Mouse (Mus musculus) forebrain, embryonic 11.5 days (tissue): ENCODE data around the gene Kmt2c. TPM values are rescaled to one million over a fixed set of nuclear protein-coding genes. Genes with fewer than 3 reads are reported as not detected.
A peak's percentile ranks its signal among the peaks of the same experiment; 100 is the strongest.

Experiments
- ATAC-seq: fragments of 200-750 bp; cut with Nextera tagmentation; replicated peaks from 2 replicates; pipeline ENCODE4 v1.8.0; 2017; ENCODE audit warnings: moderate TSS enrichment; ENCODE audit not compliant: low FRiP score
- DNase-seq: peaks from one replicate; pipeline ENCODE4 v3.0.0-alpha.2; 2017; ENCODE audit warnings: low spot score
- H3K27ac ChIP-seq: fragments of 300-500 bp; sonication (generic); 2 replicates; pipeline ENCODE4 v1.5.1; 2014; ENCODE audit warnings: low read depth, low read length
- H3K27me3 ChIP-seq: fragments of 300-500 bp; sonication (generic); 2 replicates; pipeline ENCODE4 v1.6.1; 2014; ENCODE audit warnings: mild to moderate bottlenecking, low read length, mixed read lengths; ENCODE audit not compliant: control insufficient read depth, insufficient read depth
- H3K36me3 ChIP-seq: fragments of 300-500 bp; sonication (generic); 2 replicates; pipeline ENCODE4 v1.6.1; 2014; ENCODE audit warnings: mild to moderate bottlenecking, low read length, moderate library complexity, mixed read lengths; ENCODE audit not compliant: control insufficient read depth, insufficient read depth
- H3K4me1 ChIP-seq: fragments of 300-500 bp; sonication (generic); replicated peaks from 2 replicates; pipeline ENCODE4 v1.6.1; 2014; ENCODE audit warnings: low read length, mixed read lengths; ENCODE audit not compliant: control insufficient read depth, insufficient read depth
- H3K4me2 ChIP-seq: fragments of 300-500 bp; sonication (generic); 2 replicates; pipeline ENCODE4 v1.6.1; 2014; ENCODE audit warnings: low read depth, mild to moderate bottlenecking, low read length, moderate library complexity, mixed read lengths; ENCODE audit not compliant: severe bottlenecking
- H3K4me3 ChIP-seq: fragments of 300-500 bp; sonication (generic); 2 replicates; pipeline ENCODE4 v1.5.1; 2014; ENCODE audit warnings: low read depth, low read length
- H3K9ac ChIP-seq: fragments of 300-500 bp; sonication (generic); 2 replicates; pipeline ENCODE4 v1.6.1; 2014; ENCODE audit warnings: low read length
- H3K9me3 ChIP-seq: fragments of 300-500 bp; sonication (generic); 2 replicates; pipeline ENCODE4 v1.6.1; 2016; ENCODE audit warnings: low read length, mixed read lengths; ENCODE audit not compliant: control insufficient read depth
- WGBS: fragments of 180-500 bp; shearing (Covaris S2); extraction: QIAGEN DNeasy Blood & Tissue Kit; methylation state at CpG from one replicate; pipeline ENCODE4 v1.1.7; 2014; 5-methylcytosine and 5-hydroxymethylcytosine counted together
- polyA plus RNA-seq: library from polyadenylated mRNA; unstranded; fragments of >200 nt; fragmentation: Nextera tagmentation; extraction: Ambion mirVana; gene quantifications from 2 replicates; pipeline ENCODE4 v1.2.1, GENCODE M21; 2014

Kmt2c gene
- polyA plus RNA-seq, 1 experiment from 2014 or later, result 24.6 TPM

- Histone ChIP-seq H3K36me3 (no peaks in the 10 kb centered on the region), H3K9me3 (no peaks in the 10 kb centered on the region), H3K27ac (peak overlapping the region; percentile 98), H3K4me1 (no peaks in the 10 kb centered on the region), H3K27me3 (no peaks in the 10 kb centered on the region), H3K4me3 (peak overlapping the region; percentile 99), H3K9ac (peak overlapping the region; percentile 75), H3K4me2 (peak overlapping the region; percentile 67)
- peak; percentile 99 for DNase-seq
- ATAC-seq, result peak; percentile 89
- 1% methylated on average over 85 of the region's 90 CpGs for WGBS
Measured at GRCm38 (mm10) chr5:25499423-25500398, 1.1 kb upstream of the Kmt2c start.

- peak overlapping the region; percentile 99 for H3K4me3 ChIP-seq
- peak overlapping the region; percentile 98 for H3K27ac ChIP-seq
- no peaks in the 10 kb centered on the region for H3K36me3 ChIP-seq
- no peaks in the 10 kb centered on the region for H3K27me3 ChIP-seq
- H3K9ac ChIP-seq, result peak overlapping the region; percentile 75
- 0% methylated on average over 46 of the region's 87 CpGs for WGBS
- H3K4me1 ChIP-seq, result no peaks in the 10 kb centered on the region
- DNase-seq (peak; percentile 92), ATAC-seq (peak; percentile 88)
- H3K4me2 ChIP-seq, result peak overlapping the region; percentile 67
- H3K9me3 ChIP-seq, result no peaks in the 10 kb centered on the region
Measured at GRCm38 (mm10) chr5:25498821-25499422, 339 bp upstream of the Kmt2c start.

- peak; percentile 19 for ATAC-seq
- WGBS, result under 1% methylated on average over 77 of the region's 78 CpGs
- H3K4me3 ChIP-seq, result peak overlapping the region; percentile 99
Measured at GRCm38 (mm10) chr5:25497720-25498345, 750 bp downstream of the Kmt2c start.

GRCm38 (mm10) chr5:25497369-25497719 lies 1.2 kb downstream of the Kmt2c start:
- WGBS, result 4% methylated on average over 10 of the region's 10 CpGs
- DNase-seq, result no peak
- H3K9me3 ChIP-seq, result no peaks in the 10 kb centered on the region
- H3K4me1 ChIP-seq, result no peaks in the 10 kb centered on the region
- ATAC-seq, result no peak
- H3K4me3 ChIP-seq, result peak overlapping the region; percentile 99
- no peak overlapping the region for H3K27ac ChIP-seq
- H3K9ac ChIP-seq, result peak overlapping the region; percentile 96
- H3K36me3 ChIP-seq, result no peaks in the 10 kb centered on the region
- H3K4me2 ChIP-seq, result peak overlapping the region; percentile 64
- H3K27me3 ChIP-seq, result no peaks in the 10 kb centered on the region

More at GRCm38 (mm10) chr5:25497720-25498345, 750 bp downstream of the Kmt2c start:
- Histone ChIP-seq H3K27ac (peak overlapping the region; percentile 97), H3K9ac (peak overlapping the region; percentile 96), H3K4me1 (no peaks in the 10 kb centered on the region), H3K4me2 (peak overlapping the region; percentile 64), H3K9me3 (no peaks in the 10 kb centered on the region), H3K27me3 (no peaks in the 10 kb centered on the region), H3K36me3 (no peaks in the 10 kb centered on the region)
- peak; percentile 75 for DNase-seq

- 51% methylated on average over 2 of the region's 2 CpGs for WGBS
Measured at GRCm38 (mm10) chr5:25496652-25497051, 1.9 kb downstream of the Kmt2c start.

GRCm38 (mm10) chr5:25478863-25479262 lies 19.7 kb downstream of the Kmt2c start:
- H3K36me3 ChIP-seq, result no peaks in the 10 kb centered on the region
- no peaks in the 10 kb centered on the region for H3K27me3 ChIP-seq
- H3K4me2 ChIP-seq, result no peak overlapping the region
- no peak overlapping the region for H3K27ac ChIP-seq
- H3K9ac ChIP-seq, result no peak overlapping the region
- H3K4me3 ChIP-seq, result no peak overlapping the region
- no peaks in the 10 kb centered on the region for H3K9me3 ChIP-seq
- ATAC-seq, result no peak
- H3K4me1 ChIP-seq, result no peaks in the 10 kb centered on the region
- DNase-seq, result no peak

More at GRCm38 (mm10) chr5:25496652-25497051, 1.9 kb downstream of the Kmt2c start:
- no peaks in the 10 kb centered on the region for H3K9me3 ChIP-seq
- peak overlapping the region; percentile 64 for H3K4me2 ChIP-seq
- no peak overlapping the region for H3K27ac ChIP-seq
- H3K4me3 ChIP-seq, result peak overlapping the region; percentile 99
- no peaks in the 10 kb centered on the region for H3K4me1 ChIP-seq
- no peaks in the 10 kb centered on the region for H3K36me3 ChIP-seq
- no peak for DNase-seq
- H3K9ac ChIP-seq, result peak overlapping the region; percentile 96; the same call in 1 of the 2 replicates
- ATAC-seq, result no peak
- H3K27me3 ChIP-seq, result no peaks in the 10 kb centered on the region

GRCm38 (mm10) chr5:25475789-25476188 lies 22.8 kb downstream of the Kmt2c start:
- 85% methylated on average over 2 of the region's 2 CpGs for WGBS
- no peak for ATAC-seq
- no peaks in the 10 kb centered on the region for H3K27me3 ChIP-seq

GRCm38 (mm10) chr5:25472070-25472469 lies 26.5 kb downstream of the Kmt2c start:
- Histone ChIP-seq H3K27me3 (no peaks in the 10 kb centered on the region), H3K36me3 (no peaks in the 10 kb centered on the region), H3K4me3 (peak overlapping the region; percentile 19; the same call in 1 of the 2 replicates), H3K27ac (0 out of 2 replicates have a peak overlapping the region, but pooled peaks have one; percentile 25), H3K4me1 (no peaks in the 10 kb centered on the region), H3K9ac (peak overlapping the region; percentile 27; the same call in 1 of the 2 replicates), H3K4me2 (peak overlapping the region; percentile 41; the same call in 1 of the 2 replicates), H3K9me3 (no peaks in the 10 kb centered on the region)
- 4% methylated on average over 6 of the region's 6 CpGs for WGBS
- DNase-seq (no peak), ATAC-seq (no peak)

More at GRCm38 (mm10) chr5:25475789-25476188, 22.8 kb downstream of the Kmt2c start:
- DNase-seq, result no peak
- Histone ChIP-seq H3K9me3 (no peaks in the 10 kb centered on the region), H3K4me1 (no peaks in the 10 kb centered on the region), H3K27ac (no peak overlapping the region), H3K4me3 (no peak overlapping the region), H3K4me2 (no peak overlapping the region), H3K36me3 (no peaks in the 10 kb centered on the region), H3K9ac (no peak overlapping the region)
